Mouse (Mus musculus) forebrain, embryonic 14.5 days (tissue): ENCODE results near the gene Ntrk2. TPM values are rescaled to one million over a fixed set of nuclear protein-coding genes. Genes with fewer than 3 reads are reported as not detected.

Experiments
- ATAC-seq: fragments of 200-750 bp; cut with Nextera tagmentation; 2 replicates; pipeline ENCODE4 v1.8.0; 2017; ENCODE audit warnings: mild to moderate bottlenecking, moderate library complexity
- DNase-seq: peaks from one replicate; pipeline ENCODE4 v3.0.0-alpha.2; 2015; ENCODE audit warnings: low spot score
- H3K27ac ChIP-seq: fragments of 300-500 bp; sonication (generic); 2 replicates; pipeline ENCODE4 v1.5.1; 2014; ENCODE audit warnings: low read depth, mild to moderate bottlenecking, control low read depth, low read length, moderate library complexity
- H3K27me3 ChIP-seq: fragments of 300-500 bp; sonication (generic); replicated peaks from 2 replicates; pipeline ENCODE4 v1.6.1; 2014; ENCODE audit warnings: low read length, control low read depth, mixed read lengths; ENCODE audit not compliant: control insufficient read depth, insufficient read depth
- H3K36me3 ChIP-seq: fragments of 300-500 bp; sonication (generic); 2 replicates; pipeline ENCODE4 v1.6.1; 2014; ENCODE audit warnings: low read length, control low read depth; ENCODE audit not compliant: control insufficient read depth, insufficient read depth
- H3K4me1 ChIP-seq: fragments of 300-500 bp; sonication (generic); 2 replicates; pipeline ENCODE4 v1.6.1; 2014; ENCODE audit warnings: antibody characterized with exemption, low read length, control low read depth; ENCODE audit not compliant: control insufficient read depth, insufficient read depth
- H3K4me2 ChIP-seq: fragments of 300-500 bp; sonication (generic); 2 replicates; pipeline ENCODE4 v1.6.1; 2014; ENCODE audit warnings: mild to moderate bottlenecking, control low read depth, low read length
- H3K4me3 ChIP-seq: fragments of 300-500 bp; sonication (generic); 2 replicates; pipeline ENCODE4 v1.5.1; 2014; ENCODE audit warnings: low read depth, low read length, control low read depth
- H3K9ac ChIP-seq: fragments of 300-500 bp; sonication (generic); 2 replicates; pipeline ENCODE4 v1.6.1; 2014; ENCODE audit warnings: mild to moderate bottlenecking, low read length, control low read depth, moderate library complexity
- H3K9me3 ChIP-seq: fragments of 300-500 bp; sonication (generic); replicated peaks from 2 replicates; pipeline ENCODE4 v1.6.1; 2016; ENCODE audit warnings: low read length, control low read depth, mixed read lengths; ENCODE audit not compliant: control insufficient read depth
- WGBS: fragments of 180-500 bp; shearing (Covaris S2); extraction: QIAGEN DNeasy Blood & Tissue Kit; methylation state at CpG from one replicate; pipeline ENCODE4 v1.1.7; 2014; 5-methylcytosine and 5-hydroxymethylcytosine counted together
- polyA plus RNA-seq: library from polyadenylated mRNA; unstranded; fragments of >200 nt; fragmentation: Nextera tagmentation; extraction: Ambion mirVana; gene quantifications from 2 replicates; pipeline ENCODE4 v1.2.1, GENCODE M21; 2014

Gene Ntrk2
- polyA plus RNA-seq, 1 experiment from 2014 or later = 49.9 TPM

GRCm38 (mm10) chr13:58911936-58912335 lies 105.6 kb downstream of the Ntrk2 start:
- H3K4me2 ChIP-seq = no peak overlapping the region
- no peaks in the 10 kb centered on the region for H3K9me3 ChIP-seq
- no peaks in the 10 kb centered on the region for H3K36me3 ChIP-seq
- DNase-seq (no peak), ATAC-seq (no peak)
- no peak overlapping the region for H3K9ac ChIP-seq
- no peaks in the 10 kb centered on the region for H3K4me1 ChIP-seq
- WGBS = 97% methylated on average over 2 of the region's 2 CpGs
- no peak overlapping the region for H3K4me3 ChIP-seq
- H3K27ac ChIP-seq = no peak overlapping the region
- H3K27me3 ChIP-seq = no peaks in the 10 kb centered on the region

- H3K27me3 ChIP-seq = no peaks in the 10 kb centered on the region
- H3K4me2 ChIP-seq = no peak overlapping the region
- ATAC-seq (no peak), DNase-seq (no peak)
- no peaks in the 10 kb centered on the region for H3K9me3 ChIP-seq
- no peaks in the 10 kb centered on the region for H3K36me3 ChIP-seq
- H3K27ac ChIP-seq = no peak overlapping the region
- H3K4me1 ChIP-seq = no peaks in the 10 kb centered on the region
- no peak overlapping the region for H3K4me3 ChIP-seq
- no peak overlapping the region for H3K9ac ChIP-seq
Observed at GRCm38 (mm10) chr13:58912559-58912958, 106.2 kb downstream of the Ntrk2 start.

GRCm38 (mm10) chr13:58914061-58914814 lies 107.9 kb downstream of the Ntrk2 start:
- Histone ChIP-seq H3K4me1 (no peaks in the 10 kb centered on the region), H3K4me3 (no peak overlapping the region), H3K9me3 (no peaks in the 10 kb centered on the region), H3K9ac (no peak overlapping the region), H3K27me3 (no peaks in the 10 kb centered on the region), H3K36me3 (no peaks in the 10 kb centered on the region), H3K4me2 (no peak overlapping the region), H3K27ac (no peak overlapping the region)
- DNase-seq = no peak
- ATAC-seq = no peak
- WGBS = 89% methylated on average over 6 of the region's 6 CpGs

GRCm38 (mm10) chr13:58916348-58916747 lies 110.0 kb downstream of the Ntrk2 start:
- WGBS = 96% methylated on average over 2 of the region's 2 CpGs
- DNase-seq = no peak

GRCm38 (mm10) chr13:58920241-58920640 lies 113.9 kb downstream of the Ntrk2 start:
- ATAC-seq = no peak
- DNase-seq = no peak
- Histone ChIP-seq H3K4me2 (no peak overlapping the region), H3K27ac (no peak overlapping the region), H3K27me3 (no peaks in the 10 kb centered on the region), H3K9ac (no peak overlapping the region), H3K4me1 (peaks cover 11% of the 10 kb centered on the region; the same call in 1 of the 2 replicates), H3K9me3 (no peaks in the 10 kb centered on the region), H3K36me3 (no peaks in the 10 kb centered on the region), H3K4me3 (no peak overlapping the region)
- 95% methylated on average over 7 of the region's 7 CpGs for WGBS

More at GRCm38 (mm10) chr13:58916348-58916747, 110.0 kb downstream of the Ntrk2 start:
- Histone ChIP-seq H3K27me3 (no peaks in the 10 kb centered on the region), H3K4me2 (no peak overlapping the region), H3K4me3 (no peak overlapping the region), H3K9ac (no peak overlapping the region), H3K4me1 (no peaks in the 10 kb centered on the region), H3K9me3 (no peaks in the 10 kb centered on the region), H3K36me3 (no peaks in the 10 kb centered on the region), H3K27ac (no peak overlapping the region)
- no peak for ATAC-seq

- 97% methylated on average over 3 of the region's 3 CpGs for WGBS
- no peak for ATAC-seq
- Histone ChIP-seq H3K27me3 (no peaks in the 10 kb centered on the region), H3K4me3 (no peak overlapping the region), H3K4me1 (peaks cover 11% of the 10 kb centered on the region; the same call in 1 of the 2 replicates), H3K4me2 (no peak overlapping the region), H3K36me3 (no peaks in the 10 kb centered on the region), H3K27ac (no peak overlapping the region), H3K9ac (no peak overlapping the region), H3K9me3 (no peaks in the 10 kb centered on the region)
- no peak for DNase-seq
Observed at GRCm38 (mm10) chr13:58921255-58921654, 114.9 kb downstream of the Ntrk2 start.

- no peaks in the 10 kb centered on the region for H3K9me3 ChIP-seq
- no peak overlapping the region for H3K27ac ChIP-seq
- H3K4me2 ChIP-seq = no peak overlapping the region
- ATAC-seq (no peak), DNase-seq (no peak)
- H3K4me1 ChIP-seq = peaks cover 11% of the 10 kb centered on the region; the same call in 1 of the 2 replicates
- H3K9ac ChIP-seq = no peak overlapping the region
- no peak overlapping the region for H3K4me3 ChIP-seq
- no peaks in the 10 kb centered on the region for H3K36me3 ChIP-seq
- no peaks in the 10 kb centered on the region for H3K27me3 ChIP-seq
- WGBS = 93% methylated on average over 10 of the region's 10 CpGs
Observed at GRCm38 (mm10) chr13:58921705-58922104, 115.3 kb downstream of the Ntrk2 start.

GRCm38 (mm10) chr13:58922174-58922573 lies 115.8 kb downstream of the Ntrk2 start:
- 81% methylated on average over 15 of the region's 15 CpGs for WGBS
- no peak for ATAC-seq
- Histone ChIP-seq H3K27me3 (no peaks in the 10 kb centered on the region), H3K9me3 (no peaks in the 10 kb centered on the region), H3K4me1 (peaks cover 11% of the 10 kb centered on the region; the same call in 1 of the 2 replicates), H3K4me2 (no peak overlapping the region), H3K27ac (no peak overlapping the region), H3K36me3 (no peaks in the 10 kb centered on the region), H3K4me3 (no peak overlapping the region), H3K9ac (no peak overlapping the region)
- no peak for DNase-seq

GRCm38 (mm10) chr13:58923496-58923895 lies 117.1 kb downstream of the Ntrk2 start:
- no peak for DNase-seq
- no peak for ATAC-seq
- Histone ChIP-seq H3K9ac (no peak overlapping the region), H3K9me3 (no peaks in the 10 kb centered on the region), H3K36me3 (no peaks in the 10 kb centered on the region), H3K4me1 (peaks cover 17% of the 10 kb centered on the region; the same call in 1 of the 2 replicates), H3K27me3 (no peaks in the 10 kb centered on the region), H3K4me3 (no peak overlapping the region), H3K4me2 (no peak overlapping the region), H3K27ac (0 out of 2 replicates have a peak overlapping the region, but pooled peaks have one; percentile 14)
- WGBS = 90% methylated on average over 7 of the region's 7 CpGs
